Mouse (Mus musculus): ENCODE data around the gene Ecd. TPM values are rescaled to one million over a fixed set of nuclear protein-coding genes. Genes with fewer than 3 reads are reported as not detected.

Gene Ecd
- total RNA-seq (2014; fragmentation: Nextera tagmentation) (52.6 and 57.0 TPM in 2 replicates), total RNA-seq (2017) (52.2 and 70.0 TPM in 2 replicates)

GRCm38 (mm10) chr14:20347991-20348541, at the start of gene Ecd, which contains the start of gene Fam149b:
Gene Ecd, minus strand, starts transcription at chr14:20348121.
Gene Fam149b, plus strand, starts transcription at chr14:20348162.
- peak; percentile 97 for ATAC-seq (replicated peaks; ENCODE audit: poor library complexity, severe bottlenecking)

DNA sequence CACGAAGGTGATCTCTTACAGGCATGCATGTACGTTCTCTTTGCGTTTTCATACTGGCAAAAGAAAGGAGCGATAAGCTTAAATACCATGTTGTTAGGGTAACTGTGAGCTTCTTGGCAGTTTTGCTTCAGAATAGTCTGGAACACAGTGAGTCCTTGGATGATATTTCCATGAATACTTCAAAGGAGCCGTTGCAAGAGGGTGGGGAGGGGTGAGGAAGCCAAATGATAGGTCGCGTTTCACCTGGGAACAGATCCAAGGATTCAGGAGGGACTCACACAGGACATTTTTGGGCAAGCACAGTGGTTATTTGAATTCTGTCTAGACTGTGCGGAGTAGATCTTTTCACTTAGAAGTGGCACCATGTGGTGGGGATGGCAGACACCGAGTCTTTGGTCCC, 49.3 kb upstream of the Ecd start:
- ATAC-seq (replicated peaks; ENCODE audit: poor library complexity, severe bottlenecking), result no peak

GRCm38 (mm10) chr14:20393205-20393913, 45.4 kb upstream of the Ecd start, which contains the start of gene Mrps16:
Gene Mrps16, minus strand, starts transcription at chr14:20393634.
- ATAC-seq (replicated peaks; ENCODE audit: poor library complexity, severe bottlenecking), result peak; percentile 90

- ATAC-seq (replicated peaks; ENCODE audit: poor library complexity, severe bottlenecking), result no peak
Measured at GRCm38 (mm10) chr14:20392326-20392725, 44.4 kb upstream of the Ecd start.

DNA sequence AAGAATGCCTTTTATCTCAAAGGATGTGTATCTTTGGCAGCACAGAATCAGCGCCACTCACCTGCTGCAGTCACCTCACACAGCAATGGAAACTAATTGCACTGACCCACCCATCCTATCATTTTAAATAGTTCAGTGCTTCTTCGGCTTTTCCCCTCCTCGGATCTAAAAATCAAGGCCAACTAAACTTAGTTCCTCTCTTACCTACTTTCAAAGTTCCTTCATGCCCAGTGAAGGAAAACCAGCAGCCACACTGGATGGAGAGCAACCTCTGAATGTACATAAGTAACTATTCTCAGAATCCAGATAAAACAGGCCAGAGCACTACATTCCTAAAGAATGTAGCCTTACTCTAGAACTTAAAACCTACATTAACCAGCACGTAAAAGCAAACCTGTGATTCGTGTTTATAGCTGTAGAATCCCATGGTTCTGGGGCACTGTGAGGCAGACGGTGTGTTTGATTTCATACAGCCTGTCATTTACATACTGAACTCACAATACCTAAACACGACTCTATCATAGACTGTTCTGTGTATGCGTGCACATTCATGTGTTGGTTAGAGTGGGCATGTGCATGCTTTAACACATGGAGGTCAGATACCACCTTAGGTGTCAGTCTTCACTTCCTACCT, 41.6 kb upstream of the Ecd start:
- ATAC-seq (replicated peaks; ENCODE audit: poor library complexity, severe bottlenecking), result no peak

DNA sequence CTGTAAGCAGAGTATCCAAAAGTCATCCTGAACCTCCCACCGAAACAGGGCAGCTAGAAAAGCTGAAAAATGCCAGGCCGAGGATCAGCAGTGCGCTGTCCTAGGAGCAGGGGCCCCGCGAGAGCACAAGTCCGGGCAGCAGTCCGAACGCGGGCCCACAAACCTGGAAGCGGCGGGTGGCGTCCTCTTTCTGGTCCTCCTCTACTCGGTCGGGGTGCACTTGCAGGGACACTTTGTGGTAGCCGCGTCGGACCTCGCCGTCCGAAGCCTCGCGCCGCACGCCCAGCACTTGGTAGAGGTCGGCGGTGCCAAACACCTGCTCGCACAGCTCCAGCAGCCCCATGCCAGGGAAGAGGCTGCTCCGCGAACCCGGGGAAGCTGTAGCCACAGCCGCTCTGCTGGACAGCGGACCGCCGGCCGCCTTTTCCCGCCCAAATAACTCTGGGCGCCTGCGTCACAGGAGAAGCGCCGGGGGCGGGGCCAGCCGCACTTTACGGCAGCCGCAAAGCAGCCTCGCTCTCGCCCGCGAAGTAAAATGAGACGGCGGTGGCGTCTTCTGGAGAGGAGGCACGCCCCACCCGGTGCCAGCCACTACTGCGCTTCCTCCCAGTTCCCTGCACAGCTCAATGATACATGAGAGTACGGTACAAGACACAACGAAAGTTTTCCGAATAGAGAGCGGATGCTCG, 40.7 kb upstream of the Ecd start, which contains the start of gene Dnajc9:
Gene Dnajc9, minus strand, starts transcription at position 470 of the 689 bp plus-strand sequence.
- peak; percentile 72 for ATAC-seq (replicated peaks; ENCODE audit: poor library complexity, severe bottlenecking)

- ATAC-seq (replicated peaks; ENCODE audit: poor library complexity, severe bottlenecking), result peak; percentile 57
Measured at GRCm38 (mm10) chr14:20379753-20380430, 32.0 kb upstream of the Ecd start.

- 0 out of 2 replicates have a peak, but pooled peaks have one; percentile 10 for ATAC-seq (replicated peaks; ENCODE audit: poor library complexity, severe bottlenecking)
Measured at GRCm38 (mm10) chr14:20379087-20379640, 31.2 kb upstream of the Ecd start.

- peak; percentile 92 for ATAC-seq (replicated peaks; ENCODE audit: poor library complexity, severe bottlenecking)
Measured at GRCm38 (mm10) chr14:20378313-20379061, 30.6 kb upstream of the Ecd start.

DNA sequence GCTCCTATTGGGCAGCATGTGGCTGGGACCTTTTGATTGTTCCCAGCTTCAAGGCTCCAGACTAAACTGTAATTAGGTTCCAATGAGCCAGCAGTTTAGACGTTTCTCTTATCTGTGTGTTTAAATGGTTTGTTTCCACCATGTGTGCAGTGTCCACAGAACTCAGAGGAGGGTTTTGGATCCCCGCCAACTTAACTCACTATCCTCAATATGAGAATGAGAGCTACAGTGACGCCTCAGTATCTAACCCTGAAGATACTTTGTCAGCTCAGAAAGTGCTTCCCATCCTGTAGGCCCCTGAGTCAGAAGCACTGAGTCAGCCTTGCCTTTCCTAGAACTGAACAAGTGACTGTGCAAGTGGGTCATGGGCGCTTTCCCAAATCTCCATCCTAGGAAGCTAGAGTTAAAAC, 29.2 kb upstream of the Ecd start:
- ATAC-seq (replicated peaks; ENCODE audit: poor library complexity, severe bottlenecking), result no peak

DNA sequence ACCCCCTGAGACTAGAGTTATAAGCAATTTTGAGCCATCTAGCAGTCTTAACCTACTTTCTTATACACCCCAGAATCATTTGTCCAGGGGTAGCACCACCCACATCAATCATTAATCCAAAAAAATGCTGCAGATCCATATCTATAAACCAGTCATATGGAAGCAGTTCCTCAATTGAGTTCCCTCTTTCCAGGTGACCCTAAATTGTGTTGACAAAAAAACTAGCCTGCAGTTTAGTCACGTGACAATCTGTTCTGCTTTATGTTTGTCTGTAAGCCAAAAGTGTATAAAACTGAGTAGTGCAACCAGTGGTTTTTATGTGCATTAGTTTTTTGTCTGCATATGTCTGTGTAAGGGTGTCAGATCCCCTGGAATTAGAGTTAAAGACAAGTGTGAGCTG, 23.9 kb upstream of the Ecd start:
- ATAC-seq (replicated peaks; ENCODE audit: poor library complexity, severe bottlenecking), result peak; percentile 38; the same call in 1 of the 2 replicates

GRCm38 (mm10) chr14:20370798-20371197, 22.9 kb upstream of the Ecd start:
- ATAC-seq (replicated peaks; ENCODE audit: poor library complexity, severe bottlenecking), result peak; percentile 93

- no peak for ATAC-seq (replicated peaks; ENCODE audit: poor library complexity, severe bottlenecking)
Measured at GRCm38 (mm10) chr14:20368271-20368670, 20.4 kb upstream of the Ecd start.

DNA sequence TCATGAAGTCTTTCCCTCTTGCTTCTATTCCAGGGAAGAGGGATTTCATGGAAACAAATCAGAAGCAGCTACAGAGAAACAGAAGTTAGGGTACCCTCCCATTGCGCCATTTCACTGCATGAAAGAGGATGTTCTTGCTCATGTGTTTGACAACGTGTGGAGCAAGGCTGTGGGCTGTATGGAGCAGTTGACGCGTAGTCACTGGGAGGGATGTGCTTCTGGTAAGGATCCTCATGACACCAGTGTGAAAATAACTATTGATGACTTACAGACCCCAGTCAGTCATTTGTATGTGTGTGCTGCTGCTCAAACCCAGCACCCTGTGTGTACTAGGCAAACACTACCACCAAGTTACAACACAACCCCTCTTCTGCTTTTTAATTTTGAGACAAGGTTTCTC, 15.3 kb upstream of the Ecd start:
- ATAC-seq (replicated peaks; ENCODE audit: poor library complexity, severe bottlenecking), result peak; percentile 91

- peak; percentile 42 for ATAC-seq (replicated peaks; ENCODE audit: poor library complexity, severe bottlenecking)
Measured at GRCm38 (mm10) chr14:20347441-20347990, 405 bp downstream of the Ecd start.

DNA sequence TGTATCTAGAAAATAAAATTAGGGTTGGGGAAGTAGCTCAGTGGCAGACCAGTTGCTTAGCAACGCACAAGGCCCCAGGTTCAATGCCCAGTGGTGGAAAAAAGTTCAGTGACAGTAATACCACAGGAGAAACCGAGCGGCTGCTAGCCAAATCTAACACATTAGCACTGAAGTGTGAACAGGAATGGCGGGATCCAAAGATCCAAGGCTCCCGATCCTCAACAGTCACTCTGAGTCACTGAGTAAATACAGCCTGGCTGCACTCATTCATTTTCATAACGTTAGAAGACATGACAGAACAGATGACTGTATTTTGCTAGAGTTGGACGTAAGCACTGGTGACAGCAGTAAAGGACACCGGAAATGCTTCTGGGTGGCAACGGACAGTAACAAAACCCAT, 2.0 kb downstream of the Ecd start:
- ATAC-seq (replicated peaks; ENCODE audit: poor library complexity, severe bottlenecking), result no peak

- peak; percentile 52; the same call in 1 of the 2 replicates for ATAC-seq (replicated peaks; ENCODE audit: poor library complexity, severe bottlenecking)
Measured at GRCm38 (mm10) chr14:20340866-20341265, 7.1 kb downstream of the Ecd start.

- peak; percentile 56 for ATAC-seq (replicated peaks; ENCODE audit: poor library complexity, severe bottlenecking)
Measured at GRCm38 (mm10) chr14:20340149-20340548, 7.8 kb downstream of the Ecd start.

GRCm38 (mm10) chr14:20339415-20339814, 8.5 kb downstream of the Ecd start:
- ATAC-seq (replicated peaks; ENCODE audit: poor library complexity, severe bottlenecking), result no peak

All from granulocyte monocyte progenitor cell, adult 5-6 weeks (primary cell).